Mouse (Mus musculus) limb, embryonic 14.5 days (tissue): ENCODE measurements around the gene Spop. TPM values are rescaled to one million over a fixed set of nuclear protein-coding genes. Genes with fewer than 3 reads are reported as not detected.

Experiments used
- ATAC-seq: fragments of 200-750 bp; cut with Nextera tagmentation; 2 replicates; pipeline ENCODE4 v1.8.0; 2017; ENCODE audit warnings: low read depth, moderate number of reproducible peaks, moderate TSS enrichment; ENCODE audit not compliant: low FRiP score
- DNase-seq: peaks from one replicate; pipeline ENCODE4 v3.0.0-alpha.2; 2015; ENCODE audit warnings: low spot score
- H3K27ac ChIP-seq: fragments of 300-500 bp; sonication (generic); replicated peaks from 2 replicates; pipeline ENCODE4 v1.5.1; 2014; ENCODE audit warnings: low read depth, mild to moderate bottlenecking, low read length, moderate library complexity, mixed read lengths
- H3K27me3 ChIP-seq: fragments of 300-500 bp; sonication (generic); 2 replicates; pipeline ENCODE4 v1.6.1; 2014; ENCODE audit warnings: low read length, mixed read lengths; ENCODE audit not compliant: control insufficient read depth, insufficient read depth
- H3K36me3 ChIP-seq: fragments of 300-500 bp; sonication (generic); 2 replicates; pipeline ENCODE4 v1.6.1; 2014; ENCODE audit warnings: mild to moderate bottlenecking, low read length, moderate library complexity, mixed read lengths; ENCODE audit not compliant: control insufficient read depth, insufficient read depth
- H3K4me1 ChIP-seq: fragments of 300-500 bp; sonication (generic); 2 replicates; pipeline ENCODE4 v1.6.1; 2014; ENCODE audit warnings: antibody characterized with exemption, low read length, mixed read lengths; ENCODE audit not compliant: control insufficient read depth, insufficient read depth
- H3K4me2 ChIP-seq: fragments of 300-500 bp; sonication (generic); replicated peaks from 2 replicates; pipeline ENCODE4 v1.6.1; 2014; ENCODE audit warnings: low read depth, mild to moderate bottlenecking, low read length, moderate library complexity; ENCODE audit not compliant: severe bottlenecking
- H3K4me3 ChIP-seq: fragments of 300-500 bp; sonication (generic); replicated peaks from 2 replicates; pipeline ENCODE4 v1.5.1; 2014; ENCODE audit warnings: low read length
- H3K9ac ChIP-seq: fragments of 300-500 bp; sonication (generic); 2 replicates; pipeline ENCODE4 v1.6.1; 2014; ENCODE audit warnings: mild to moderate bottlenecking, low read depth, low read length, moderate library complexity; ENCODE audit not compliant: severe bottlenecking
- H3K9me3 ChIP-seq: fragments of 300-500 bp; sonication (generic); 2 replicates; pipeline ENCODE4 v1.6.1; 2016; ENCODE audit warnings: low read length; ENCODE audit not compliant: control insufficient read depth
- POLR2A ChIP-seq: fragments of 200-500 bp; IDR thresholded peaks from 2 replicates; pipeline ENCODE4 v1.8.0; 2012; ENCODE audit warnings: inconsistent platforms, mild to moderate bottlenecking, moderate library complexity, borderline replicate concordance; ENCODE audit not compliant: insufficient read depth, insufficient read length; ENCODE audit errors: extremely low read depth
- WGBS: fragments of 180-500 bp; shearing (Covaris S2); extraction: QIAGEN DNeasy Blood & Tissue Kit; methylation state at CpG from one replicate; pipeline ENCODE4 v1.1.7; 2014; 5-methylcytosine and 5-hydroxymethylcytosine counted together
- polyA plus RNA-seq, 2 experiments: library from polyadenylated mRNA; depleted of rRNA in 1 of 2; stranded (reverse) in 1 of 2; unstranded in 1 of 2; fragments of >200 nt; fragmentation: Nextera tagmentation in 1 of 2; extraction: Ambion mirVana in 1 of 2; gene quantifications; 2 replicates each; pipeline versions ENCODE4 v1.2.1 to v1.2.3; 2012 to 2014

Gene Spop
- polyA plus RNA-seq, 2 experiments, result 51.3 to 92.7 TPM

DNA sequence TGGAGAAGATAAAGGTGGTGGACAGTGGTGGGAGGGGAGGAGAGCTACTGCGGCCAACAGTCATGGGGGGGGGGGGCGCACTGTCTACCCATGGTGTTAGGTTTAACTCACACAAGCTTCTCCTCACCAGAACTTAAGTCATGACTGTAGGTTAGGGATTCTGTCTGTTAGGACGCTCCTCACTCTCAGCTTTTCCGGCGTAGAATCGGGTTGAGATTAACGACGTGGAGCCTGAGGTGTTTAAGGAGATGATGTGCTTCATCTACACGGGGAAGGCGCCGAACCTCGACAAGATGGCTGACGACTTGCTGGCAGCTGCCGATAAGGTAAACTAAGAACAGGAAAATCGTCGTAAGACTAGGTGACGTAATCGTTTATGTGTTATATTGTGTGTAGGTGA, 71.8 kb downstream of the Spop start:
- WGBS, result 94% methylated on average over 18 of the region's 18 CpGs
- Histone ChIP-seq H3K4me2 (no peak overlapping the region), H3K27ac (no peak overlapping the region), H3K4me1 (no peaks in the 10 kb centered on the region), H3K27me3 (no peaks in the 10 kb centered on the region), H3K36me3 (peaks cover 73% of the 10 kb centered on the region), H3K9me3 (no peaks in the 10 kb centered on the region), H3K9ac (no peak overlapping the region), H3K4me3 (no peak overlapping the region)
- ATAC-seq, result no peak
- no peak for DNase-seq
- no peak for TF ChIP-seq POLR2A

DNA sequence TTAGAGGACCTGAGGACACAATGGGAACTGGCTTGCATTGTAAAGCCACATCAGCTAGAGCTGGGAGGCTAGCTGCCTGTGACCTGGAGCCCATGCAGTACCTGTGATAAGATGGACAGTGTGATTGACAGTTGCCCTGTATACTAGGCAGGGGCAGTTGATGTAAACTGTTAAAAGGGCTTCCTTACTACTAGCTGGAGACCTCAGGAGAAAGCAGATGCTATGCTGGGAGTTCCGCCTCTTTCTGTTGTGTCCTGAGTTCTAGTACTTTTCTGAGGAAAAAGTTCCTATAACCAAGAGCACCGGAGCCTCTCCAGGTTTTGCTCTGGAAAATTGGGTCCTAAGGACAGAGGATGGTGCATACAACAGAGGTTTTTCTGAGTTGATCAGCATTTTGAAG, 73.4 kb downstream of the Spop start:
- no peak overlapping the region for H3K27ac ChIP-seq
- no peaks in the 10 kb centered on the region for H3K27me3 ChIP-seq
- H3K4me2 ChIP-seq, result no peak overlapping the region
- H3K4me1 ChIP-seq, result no peaks in the 10 kb centered on the region
- H3K9me3 ChIP-seq, result no peaks in the 10 kb centered on the region
- H3K9ac ChIP-seq, result no peak overlapping the region
- ATAC-seq, result no peak
- no peak for DNase-seq
- TF ChIP-seq POLR2A, result no peak
- 90% methylated on average over 2 of the region's 2 CpGs for WGBS
- H3K4me3 ChIP-seq, result no peak overlapping the region
- peaks cover 84% of the 10 kb centered on the region for H3K36me3 ChIP-seq

DNA sequence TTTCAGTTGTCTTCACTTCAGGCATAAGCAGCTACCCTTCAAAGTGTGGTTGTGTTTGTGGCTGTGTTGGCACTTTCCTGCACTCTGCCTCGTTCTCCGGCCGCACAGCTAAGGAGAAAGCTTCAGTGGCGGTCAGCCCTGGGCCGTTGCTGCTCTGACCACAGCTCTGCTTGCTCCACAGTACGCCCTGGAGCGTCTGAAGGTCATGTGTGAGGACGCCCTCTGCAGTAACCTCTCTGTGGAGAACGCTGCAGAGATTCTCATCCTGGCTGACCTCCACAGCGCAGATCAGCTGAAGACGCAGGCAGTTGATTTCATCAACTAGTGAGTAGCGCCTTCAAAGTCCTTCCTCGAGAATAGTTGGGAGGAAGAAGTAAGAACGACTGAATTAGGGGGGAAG, 76.2 kb downstream of the Spop start:
- Histone ChIP-seq H3K27ac (no peak overlapping the region), H3K9ac (0 out of 2 replicates have a peak overlapping the region, but pooled peaks have one; percentile 12), H3K4me1 (no peaks in the 10 kb centered on the region), H3K36me3 (peaks cover 85% of the 10 kb centered on the region), H3K4me3 (no peak overlapping the region), H3K4me2 (no peak overlapping the region), H3K27me3 (no peaks in the 10 kb centered on the region), H3K9me3 (no peaks in the 10 kb centered on the region)
- DNase-seq (no peak), ATAC-seq (no peak)
- 84% methylated on average over 14 of the region's 14 CpGs for WGBS
- TF ChIP-seq POLR2A, result no peak

DNA sequence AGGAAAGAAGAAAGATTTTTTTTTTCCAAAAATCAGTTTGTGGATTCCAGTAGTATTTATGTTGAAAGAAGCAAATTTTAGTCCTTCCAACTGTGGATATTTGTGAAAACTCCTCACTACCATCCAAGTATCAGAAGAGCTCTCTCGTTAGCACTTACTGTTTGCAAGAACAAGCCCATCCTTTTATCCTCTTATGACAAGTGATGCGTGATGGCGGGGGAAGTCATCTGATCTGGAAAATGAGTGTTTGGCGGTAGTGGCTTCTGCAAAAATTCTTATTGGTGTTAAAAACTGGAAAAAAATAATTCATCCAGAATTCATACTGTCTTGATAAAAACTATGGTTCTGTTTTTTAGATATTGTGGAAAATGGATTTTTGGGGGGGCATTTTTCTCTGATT, 78.4 kb downstream of the Spop start:
- H3K9ac ChIP-seq, result no peak overlapping the region
- H3K4me1 ChIP-seq, result no peaks in the 10 kb centered on the region
- no peak overlapping the region for H3K4me3 ChIP-seq
- DNase-seq (no peak), ATAC-seq (no peak)
- 92% methylated on average over 4 of the region's 4 CpGs for WGBS
- no peak overlapping the region for H3K27ac ChIP-seq
- no peaks in the 10 kb centered on the region for H3K27me3 ChIP-seq
- H3K4me2 ChIP-seq, result no peak overlapping the region
- H3K36me3 ChIP-seq, result peaks cover 71% of the 10 kb centered on the region
- H3K9me3 ChIP-seq, result no peaks in the 10 kb centered on the region
- no peak for TF ChIP-seq POLR2A

DNA sequence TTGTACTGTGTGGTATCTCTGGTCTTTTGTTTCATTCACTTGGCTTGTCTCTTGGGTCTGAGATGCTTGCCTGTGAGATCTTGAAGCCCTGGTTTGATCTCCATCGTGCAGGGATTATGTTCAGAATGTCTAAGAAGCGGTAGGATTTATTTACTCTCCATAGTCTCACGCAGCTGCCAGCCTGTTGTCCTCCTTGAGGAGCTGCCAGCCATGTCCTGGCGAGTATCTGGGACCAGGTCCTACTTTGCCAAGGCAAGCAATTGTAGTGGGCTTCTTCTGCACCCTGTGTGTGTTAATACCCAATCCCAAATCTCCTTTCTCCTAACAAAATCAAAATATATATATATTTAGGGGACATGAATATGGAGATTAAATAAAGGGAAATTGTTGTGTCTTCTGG, 79.1 kb downstream of the Spop start:
- H3K27me3 ChIP-seq, result no peaks in the 10 kb centered on the region
- DNase-seq (no peak), ATAC-seq (no peak)
- no peaks in the 10 kb centered on the region for H3K9me3 ChIP-seq
- 87% methylated on average over 4 of the region's 4 CpGs for WGBS
- no peaks in the 10 kb centered on the region for H3K4me1 ChIP-seq
- TF ChIP-seq POLR2A, result no peak
- H3K4me3 ChIP-seq, result no peak overlapping the region
- no peak overlapping the region for H3K9ac ChIP-seq
- H3K27ac ChIP-seq, result no peak overlapping the region
- H3K4me2 ChIP-seq, result no peak overlapping the region
- H3K36me3 ChIP-seq, result peaks cover 71% of the 10 kb centered on the region

DNA sequence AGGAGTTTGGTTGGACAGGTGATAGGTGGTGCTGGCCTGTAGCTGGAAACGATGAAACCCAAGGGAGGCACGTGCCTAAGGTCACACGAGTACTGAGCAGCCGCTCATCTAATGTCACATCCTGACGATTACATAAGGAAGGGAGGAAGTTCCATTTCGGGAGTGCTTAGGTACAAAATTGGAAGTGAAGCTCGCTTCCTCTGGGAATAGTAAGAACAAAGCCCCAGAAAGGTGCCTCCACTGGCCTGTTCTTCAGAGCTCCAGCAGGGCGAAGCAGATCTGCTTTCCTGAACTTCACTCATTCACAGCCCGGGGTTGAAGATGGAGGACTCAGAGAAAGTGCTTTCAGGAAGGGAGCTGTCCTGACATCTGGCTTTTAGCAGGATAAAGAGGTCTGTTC, 80.1 kb downstream of the Spop start:
- DNase-seq, result no peak
- TF ChIP-seq POLR2A, result no peak
- no peak overlapping the region for H3K9ac ChIP-seq
- no peak overlapping the region for H3K27ac ChIP-seq
- no peaks in the 10 kb centered on the region for H3K27me3 ChIP-seq
- ATAC-seq, result no peak
- H3K36me3 ChIP-seq, result peaks cover 62% of the 10 kb centered on the region
- no peaks in the 10 kb centered on the region for H3K9me3 ChIP-seq
- H3K4me3 ChIP-seq, result no peak overlapping the region
- no peaks in the 10 kb centered on the region for H3K4me1 ChIP-seq
- H3K4me2 ChIP-seq, result no peak overlapping the region
- WGBS, result 85% methylated on average over 9 of the region's 9 CpGs
